Mouse (Mus musculus) CH12.LX (cell line): ENCODE data around the gene Orai1. TPM values are rescaled to one million over a fixed set of nuclear protein-coding genes. Genes with fewer than 3 reads are reported as not detected.

Source experiments
- DNase-seq: peaks from one replicate; pipeline ENCODE4 v3.0.0-alpha.2; 2013; ENCODE audit errors: extremely low read depth
- H3K27ac ChIP-seq: 2 replicates; pipeline ENCODE4 v1.5.1; 2012; ENCODE audit warnings: low read depth, mild to moderate bottlenecking, control low read depth, moderate library complexity; ENCODE audit not compliant: insufficient read depth
- H3K27me3 ChIP-seq: replicated peaks from 2 replicates; pipeline ENCODE3; 2012; ENCODE audit warnings: inconsistent platforms
- H3K36me3 ChIP-seq, 2 experiments: replicated peaks in 1 of 2; 2 replicates each; pipeline versions ENCODE3 to v1.6.1; 2012; ENCODE audit warnings: inconsistent platforms in 1 of 2, low read length in 1 of 2, mild to moderate bottlenecking in 1 of 2, mixed read lengths in 1 of 2, moderate library complexity in 1 of 2; ENCODE audit not compliant: control insufficient read depth in 1 of 2, insufficient read depth in 1 of 2
- H3K4me1 ChIP-seq, 2 experiments: 2 replicates each; pipeline ENCODE4 v1.6.1; 2012; ENCODE audit warnings: inconsistent platforms in 1 of 2, moderate library complexity in 1 of 2; ENCODE audit not compliant: insufficient read depth in 2 of 2, control insufficient read depth in 1 of 2
- H3K4me2 ChIP-seq: 2 replicates; pipeline ENCODE4 v1.6.1; 2012; ENCODE audit warnings: low read depth, mild to moderate bottlenecking, control low read depth; ENCODE audit not compliant: poor library complexity, insufficient read depth, severe bottlenecking
- H3K4me3 ChIP-seq, 3 experiments: fragments of 150-350 bp in 1 of 3; sonication (generic) in 1 of 3; replicated peaks in 1 of 3; 2 replicates each; pipeline versions ENCODE3 to v1.5.1; 2011 to 2012; ENCODE audit warnings: low read depth in 2 of 3, low read length in 2 of 3, mild to moderate bottlenecking in 2 of 3, moderate library complexity in 2 of 3, control low read depth in 1 of 3, improper control_type of control experiment in 1 of 3, inconsistent platforms in 1 of 3, mixed read lengths in 1 of 3; ENCODE audit not compliant: poor library complexity in 1 of 3
- H3K79me2 ChIP-seq: replicated peaks from 2 replicates; pipeline ENCODE4 v1.6.1; 2012; ENCODE audit warnings: mild to moderate bottlenecking, moderate library complexity; ENCODE audit not compliant: control insufficient read depth, poor library complexity, insufficient read depth, severe bottlenecking; ENCODE audit errors: extremely low read depth
- H3K9ac ChIP-seq: 2 replicates; pipeline ENCODE4 v1.6.1; 2012; ENCODE audit warnings: low read depth, mild to moderate bottlenecking, control low read depth, moderate library complexity; ENCODE audit not compliant: insufficient read depth
- H3K9me3 ChIP-seq: replicated peaks from 2 replicates; pipeline ENCODE3; 2012; ENCODE audit warnings: low read length, inconsistent platforms, mixed read lengths
- BHLHE40 ChIP-seq: IDR thresholded peaks from 2 replicates; pipeline ENCODE4 v1.6.1; 2011; ENCODE audit warnings: mild to moderate bottlenecking, low read depth, low read length, improper control_type of control experiment
- CHD1 ChIP-seq: IDR thresholded peaks from 2 replicates; pipeline ENCODE4 v1.6.1; 2012; ENCODE audit warnings: low read depth, low read length, improper control_type of control experiment, inconsistent platforms
- CHD2 ChIP-seq: IDR thresholded peaks from 2 replicates; pipeline ENCODE4 v1.6.1; 2011; ENCODE audit warnings: low read length, improper control_type of control experiment
- CTCF ChIP-seq, 2 experiments: IDR thresholded peaks in 1 of 2; conservative IDR thresholded peaks in 1 of 2; 2 replicates each; pipeline ENCODE4 v1.5.1; 2011 to 2012; ENCODE audit warnings: low read depth in 2 of 2, low read length in 2 of 2, improper control_type of control experiment in 1 of 2, inconsistent platforms in 1 of 2, mild to moderate bottlenecking in 1 of 2, moderate library complexity in 1 of 2
- E2F4 ChIP-seq: IDR thresholded peaks from 2 replicates; pipeline ENCODE4 v1.6.1; 2011; ENCODE audit warnings: low read depth, low read length, improper control_type of control experiment; ENCODE audit not compliant: insufficient replicate concordance
- ELF1 ChIP-seq: IDR thresholded peaks from 2 replicates; pipeline ENCODE4 v1.6.1; 2014; ENCODE audit warnings: low read depth, mild to moderate bottlenecking, inconsistent platforms, low read length, improper control_type of control experiment
- EP300 ChIP-seq: IDR thresholded peaks from 2 replicates; pipeline ENCODE4 v1.6.1; 2011; ENCODE audit warnings: low read length, improper control_type of control experiment
- ETS1 ChIP-seq: conservative IDR thresholded peaks from 2 replicates; pipeline ENCODE4 v1.6.1; 2012; ENCODE audit warnings: low read depth, mild to moderate bottlenecking, inconsistent platforms, low read length, improper control_type of control experiment, moderate library complexity
- HCFC1 ChIP-seq: IDR thresholded peaks from 2 replicates; pipeline ENCODE4 v1.6.1; 2012; ENCODE audit warnings: low read depth, mild to moderate bottlenecking, inconsistent platforms, low read length, improper control_type of control experiment
- IRF4 ChIP-seq: IDR thresholded peaks from 2 replicates; pipeline ENCODE4 v1.6.1; 2014; ENCODE audit warnings: low read depth, mild to moderate bottlenecking, inconsistent platforms, low read length, improper control_type of control experiment
- JUN ChIP-seq: IDR thresholded peaks from 2 replicates; pipeline ENCODE4 v1.6.1; 2011; ENCODE audit warnings: low read depth, mild to moderate bottlenecking, low read length, improper control_type of control experiment, moderate library complexity; ENCODE audit not compliant: insufficient read depth
- JUND ChIP-seq: conservative IDR thresholded peaks from 2 replicates; pipeline ENCODE4 v1.6.1; 2011; ENCODE audit warnings: low read depth, low read length, improper control_type of control experiment
- MAFK ChIP-seq: IDR thresholded peaks from 2 replicates; pipeline ENCODE4 v1.6.1; 2011; ENCODE audit warnings: low read length, improper control_type of control experiment; ENCODE audit not compliant: insufficient replicate concordance
- MAX ChIP-seq: IDR thresholded peaks from 2 replicates; pipeline ENCODE4 v1.6.1; 2011; ENCODE audit warnings: low read length, improper control_type of control experiment
- MAZ ChIP-seq: IDR thresholded peaks from 2 replicates; pipeline ENCODE4 v1.6.1; 2012; ENCODE audit warnings: low read depth, mild to moderate bottlenecking, inconsistent platforms, low read length, improper control_type of control experiment, moderate library complexity
- MEF2A ChIP-seq: IDR thresholded peaks from 2 replicates; pipeline ENCODE4 v1.6.1; 2014; ENCODE audit warnings: low read depth, mild to moderate bottlenecking, inconsistent platforms, low read length, improper control_type of control experiment, borderline replicate concordance
- MXI1 ChIP-seq: IDR thresholded peaks from 2 replicates; pipeline ENCODE4 v1.6.1; 2011; ENCODE audit warnings: mild to moderate bottlenecking, low read depth, low read length, improper control_type of control experiment
- MYC ChIP-seq: IDR thresholded peaks from 2 replicates; pipeline ENCODE4 v1.6.1; 2011; ENCODE audit warnings: low read depth, mild to moderate bottlenecking, improper control_type of control experiment, low read length
- NELFE ChIP-seq: IDR thresholded peaks from 2 replicates; pipeline ENCODE4 v1.6.1; 2011; ENCODE audit warnings: low read depth, low read length, improper control_type of control experiment
- NRF1 ChIP-seq: IDR thresholded peaks from 2 replicates; pipeline ENCODE4 v1.6.1; 2014; ENCODE audit warnings: low read depth, mild to moderate bottlenecking, inconsistent platforms, low read length, improper control_type of control experiment, moderate library complexity
- PAX5 ChIP-seq: IDR thresholded peaks from 2 replicates; pipeline ENCODE4 v1.6.1; 2012; ENCODE audit warnings: low read length, inconsistent platforms, mixed read lengths
- POLR2A ChIP-seq: IDR thresholded peaks from 2 replicates; pipeline ENCODE4 v1.6.1; 2011; ENCODE audit warnings: low read depth, mild to moderate bottlenecking, improper control_type of control experiment, low read length
- POLR2AphosphoS2 ChIP-seq: IDR thresholded peaks from 2 replicates; pipeline ENCODE4 v1.6.1; 2011; ENCODE audit warnings: low read depth, low read length, improper control_type of control experiment
- RAD21 ChIP-seq: IDR thresholded peaks from 2 replicates; pipeline ENCODE4 v1.6.1; 2011; ENCODE audit warnings: low read depth, mild to moderate bottlenecking, low read length, improper control_type of control experiment, moderate library complexity
- RCOR1 ChIP-seq: conservative IDR thresholded peaks from 2 replicates; pipeline ENCODE4 v1.6.1; 2012; ENCODE audit warnings: low read depth, mild to moderate bottlenecking, inconsistent platforms, low read length, improper control_type of control experiment
- SIN3A ChIP-seq: IDR thresholded peaks from 2 replicates; pipeline ENCODE4 v1.6.1; 2012; ENCODE audit warnings: low read length, improper control_type of control experiment, inconsistent platforms
- SMC3 ChIP-seq: IDR thresholded peaks from 2 replicates; pipeline ENCODE4 v1.6.1; 2011; ENCODE audit warnings: low read depth, low read length, improper control_type of control experiment
- TBP ChIP-seq: conservative IDR thresholded peaks from 2 replicates; pipeline ENCODE4 v1.6.1; 2011; ENCODE audit warnings: low read depth, low read length, improper control_type of control experiment
- TCF12 ChIP-seq: IDR thresholded peaks from 2 replicates; pipeline ENCODE4 v1.6.1; 2014; ENCODE audit warnings: low read depth, mild to moderate bottlenecking, inconsistent platforms, low read length, improper control_type of control experiment
- UBTF ChIP-seq: IDR thresholded peaks from 2 replicates; pipeline ENCODE4 v1.6.1; 2012; ENCODE audit warnings: low read depth, mild to moderate bottlenecking, inconsistent platforms, low read length, improper control_type of control experiment, moderate library complexity
- USF1 ChIP-seq: IDR thresholded peaks from 2 replicates; pipeline ENCODE4 v1.6.1; 2014; ENCODE audit warnings: low read depth, mild to moderate bottlenecking, inconsistent platforms, low read length, improper control_type of control experiment
- USF2 ChIP-seq: conservative IDR thresholded peaks from 2 replicates; pipeline ENCODE4 v1.6.1; 2011; ENCODE audit warnings: low read depth, low read length, improper control_type of control experiment
- ZKSCAN1 ChIP-seq: IDR thresholded peaks from 2 replicates; pipeline ENCODE4 v1.6.1; 2012; ENCODE audit warnings: low read depth, inconsistent platforms, low read length, improper control_type of control experiment, borderline replicate concordance
- ZMIZ1 ChIP-seq: IDR thresholded peaks from 2 replicates; pipeline ENCODE4 v1.6.1; 2012; ENCODE audit warnings: low read depth, mild to moderate bottlenecking, inconsistent platforms, low read length, improper control_type of control experiment
- ZNF384 ChIP-seq: IDR thresholded peaks from 2 replicates; pipeline ENCODE4 v1.6.1; 2012; ENCODE audit warnings: low read depth, low read length, improper control_type of control experiment, inconsistent platforms
- dilution Hi-C: fragments of 300-500 bp; cut with MboI; formaldehyde crosslinking; loops from 2 replicates; pipeline ENCODE4 v1.14.3; 2020; ENCODE audit warnings: low sequenced_read_pairs; ENCODE audit not compliant: extremely low pct_unique_long_range_greater_than_20kb, extremely low pct_ligation_motif_present
- in situ Hi-C: fragments of 300-500 bp; cut with MboI; formaldehyde crosslinking; loops from 3 replicates; pipeline ENCODE4 v1.14.3; 2019; ENCODE audit warnings: low sequenced_read_pairs, low pct_ligation_motif_present, low pct_unique_long_range_greater_than_20kb, mixed read lengths
- polyA plus RNA-seq: library from polyadenylated mRNA; unstranded; fragments of >175 nt; gene quantifications from 2 replicates; pipeline ENCODE4 v1.2.1, GENCODE M21; 2012; ENCODE audit warnings: low read depth; ENCODE audit not compliant: insufficient read length
- total RNA-seq, 2 experiments: library from RNA; depleted of rRNA; stranded (reverse); fragments of 300-350 nt in 1 of 2; fragments of >200 nt in 1 of 2; gene quantifications; 2 replicates each; pipeline ENCODE4 v1.2.3; 2012 to 2014

Gene Orai1
- total and polyA plus RNA-seq, 3 experiments: 17.4 to 27.7 (median 17.8) TPM

- TF ChIP-seq SIN3A: no peak; the same call in 1 of the 2 replicates
- peak in 1 of 2 experiments; percentile 48; a peak in 2 of 4 replicates for TF ChIP-seq CTCF (conservative IDR thresholded peaks at IDR 0.05 in 1 of 2, IDR thresholded peaks at IDR 0.05 in 1 of 2; ENCODE audit: low read depth in 2 of 2, low read length in 2 of 2)
- TF ChIP-seq RAD21: no peak
- TF ChIP-seq MAZ: peak; percentile 48; the same call in 1 of the 2 replicates
- TF ChIP-seq PAX5: no peak
- no peak for TF ChIP-seq MAFK
- TF ChIP-seq E2F4: peak; percentile 72; the same call in 1 of the 2 replicates
- peak; percentile 89 for TF ChIP-seq MXI1
- peak; percentile 33; the same call in 1 of the 2 replicates for TF ChIP-seq TBP
- TF ChIP-seq ZNF384: peak; percentile 99
- peak; percentile 81 for TF ChIP-seq MAX
- peak; percentile 98; the same call in 1 of the 2 replicates for TF ChIP-seq BHLHE40
- peak; percentile 100 for TF ChIP-seq ELF1
- TF ChIP-seq POLR2AphosphoS2: no peak
- TF ChIP-seq JUND: peak; percentile 80
- peak; percentile 94 for TF ChIP-seq CHD2
- TF ChIP-seq RCOR1: no peak
- no peak for TF ChIP-seq CHD1
- peak; percentile 78 for TF ChIP-seq HCFC1
- no peak for TF ChIP-seq EP300
- peak; percentile 81 for TF ChIP-seq POLR2A
- TF ChIP-seq IRF4: peak; percentile 74
- TF ChIP-seq ZKSCAN1: no peak
- peak; percentile 98 for TF ChIP-seq NRF1
- peak; percentile 48; the same call in 1 of the 2 replicates for TF ChIP-seq ZMIZ1
- TF ChIP-seq NELFE: peak; percentile 87
- TF ChIP-seq UBTF: 0 out of 2 replicates have a peak, but pooled peaks have one; percentile 27
- TF ChIP-seq MEF2A: no peak
- TF ChIP-seq JUN: peak; percentile 78
- TF ChIP-seq TCF12: peak; percentile 80
- peak; percentile 90; the same call in 1 of the 2 replicates for TF ChIP-seq MYC
- TF ChIP-seq SMC3: no peak
- TF ChIP-seq USF1: peak; percentile 85; the same call in 1 of the 2 replicates
- TF ChIP-seq ETS1: peak; percentile 42
- TF ChIP-seq USF2: peak; percentile 65
- H3K4me3 ChIP-seq: peak overlapping the region; percentile 15 to 58 (median 48)
- peaks cover 3 to 13% of the 10 kb centered on the region in 2 experiments for H3K4me1 ChIP-seq
- dilution Hi-C loops: no loop called here
- H3K9me3 ChIP-seq: no peaks in the 10 kb centered on the region
- H3K9ac ChIP-seq: peak overlapping the region; percentile 72
- no peaks in the 10 kb centered on the region for H3K27me3 ChIP-seq
- H3K27ac ChIP-seq: no peak overlapping the region
- no peaks in the 10 kb centered on the region for H3K36me3 ChIP-seq
- no peaks in the 10 kb centered on the region for H3K79me2 ChIP-seq
- in situ Hi-C loops: no loop called here
- H3K4me2 ChIP-seq: no peak overlapping the region
- DNase-seq: peak; percentile 100
These were observed 42.7 kb downstream of the Orai1 start for GRCm38 (mm10) chr5:123057366-123058250.
